Mouse (Mus musculus) forebrain, embryonic 16.5 days (tissue): ENCODE measurements at regions not wholly inside any gene's neighbourhood (a gene's known extent, or its start where the extent isn't known, plus 50 kb on each side); places are given as distances from the start of the nearest gene placed in this dataset.
A peak's percentile ranks its signal among the peaks of the same experiment; 100 is the strongest.

Source experiments
- ATAC-seq: fragments of 200-750 bp; cut with Nextera tagmentation; 2 replicates; pipeline ENCODE4 v1.8.0; 2017; ENCODE audit warnings: mild to moderate bottlenecking, moderate library complexity
- H3K27ac ChIP-seq: fragments of 300-500 bp; sonication (generic); 2 replicates; pipeline ENCODE4 v1.5.1; 2014; ENCODE audit warnings: low read length, control low read depth
- H3K27me3 ChIP-seq: fragments of 300-500 bp; sonication (generic); replicated peaks from 2 replicates; pipeline ENCODE4 v1.6.1; 2014; ENCODE audit warnings: low read length; ENCODE audit not compliant: control insufficient read depth, insufficient read depth
- H3K36me3 ChIP-seq: fragments of 300-500 bp; sonication (generic); 2 replicates; pipeline ENCODE4 v1.6.1; 2014; ENCODE audit not compliant: control insufficient read depth, insufficient read depth
- H3K4me1 ChIP-seq: fragments of 300-500 bp; sonication (generic); replicated peaks from 2 replicates; pipeline ENCODE4 v1.6.1; 2014; ENCODE audit warnings: low read length; ENCODE audit not compliant: control insufficient read depth, insufficient read depth
- H3K4me2 ChIP-seq: fragments of 300-500 bp; sonication (generic); 2 replicates; pipeline ENCODE4 v1.6.1; 2014; ENCODE audit warnings: mild to moderate bottlenecking, low read length, control low read depth
- H3K4me3 ChIP-seq: fragments of 300-500 bp; sonication (generic); replicated peaks from 2 replicates; pipeline ENCODE4 v1.5.1; 2014; ENCODE audit warnings: mild to moderate bottlenecking, low read length, control low read depth
- H3K9ac ChIP-seq: fragments of 300-500 bp; sonication (generic); replicated peaks from 2 replicates; pipeline ENCODE4 v1.6.1; 2014; ENCODE audit warnings: low read depth, low read length, control low read depth
- H3K9me3 ChIP-seq: fragments of 300-500 bp; sonication (generic); 2 replicates; pipeline ENCODE4 v1.6.1; 2016; ENCODE audit warnings: low read length; ENCODE audit not compliant: control insufficient read depth
- WGBS: fragments of 180-500 bp; shearing (Covaris S2); extraction: QIAGEN DNeasy Blood & Tissue Kit; methylation state at CpG from one replicate; pipeline ENCODE4 v1.1.7; 2014; 5-methylcytosine and 5-hydroxymethylcytosine counted together

GRCm38 (mm10) chr14:104326089-104326488 lies 141.7 kb downstream of the Pou4f1 start:
- no peak overlapping the region for H3K27ac ChIP-seq
- H3K36me3 ChIP-seq = no peaks in the 10 kb centered on the region
- H3K9me3 ChIP-seq = no peaks in the 10 kb centered on the region
- no peak overlapping the region for H3K4me2 ChIP-seq
- H3K4me3 ChIP-seq = no peak overlapping the region
- ATAC-seq = peak; percentile 49; the same call in 1 of the 2 replicates
- H3K27me3 ChIP-seq = no peaks in the 10 kb centered on the region
- H3K4me1 ChIP-seq = no peaks in the 10 kb centered on the region
- WGBS = 30% methylated on average over 10 of the region's 10 CpGs
- no peak overlapping the region for H3K9ac ChIP-seq

DNA sequence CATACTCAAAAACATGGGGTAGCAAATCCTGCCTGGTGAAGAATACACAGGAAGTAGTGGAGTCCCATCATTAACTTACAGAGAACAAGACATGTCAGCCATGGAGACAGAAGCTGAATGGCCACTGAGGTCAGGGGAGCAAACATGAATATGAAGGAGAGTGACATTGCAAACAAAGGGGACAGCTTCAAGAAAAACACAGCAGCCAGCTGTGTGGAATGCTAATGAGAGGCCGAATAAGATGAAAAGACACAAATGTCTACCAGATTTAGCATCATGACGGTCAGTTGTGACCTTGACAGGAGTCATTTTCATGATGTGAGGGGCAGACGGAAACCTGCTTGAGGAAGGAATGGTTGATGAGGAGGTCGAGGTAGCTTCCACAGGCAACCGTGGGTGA lies 167.7 kb downstream of the Pou4f1 start:
- Histone ChIP-seq H3K36me3 (no peaks in the 10 kb centered on the region), H3K4me3 (no peak overlapping the region), H3K9ac (no peak overlapping the region), H3K4me1 (peaks cover 14% of the 10 kb centered on the region), H3K9me3 (peaks cover 2% of the 10 kb centered on the region; the same call in 1 of the 2 replicates), H3K4me2 (no peak overlapping the region), H3K27me3 (peaks cover 36% of the 10 kb centered on the region), H3K27ac (no peak overlapping the region)
- no peak for ATAC-seq
- WGBS = 66% methylated on average over 5 of the region's 5 CpGs

DNA sequence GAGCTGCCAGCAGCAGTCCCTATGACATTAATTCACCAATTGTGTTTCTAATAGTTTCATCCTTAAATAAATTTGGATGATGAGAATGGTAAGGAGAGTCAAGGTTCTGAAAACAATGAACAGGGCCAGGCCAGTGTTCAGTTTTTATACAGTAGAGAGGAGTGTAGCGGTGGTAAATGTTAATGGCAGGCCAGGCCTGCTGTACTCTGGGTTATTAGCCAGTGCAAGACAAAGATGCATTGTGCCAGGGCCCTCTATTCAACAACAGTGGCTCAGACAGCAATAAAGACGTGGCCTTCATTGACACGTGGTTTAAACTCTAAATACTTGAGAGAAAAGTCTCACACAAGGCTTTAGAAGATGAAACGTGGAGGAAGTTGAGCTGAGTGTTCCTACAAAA lies 169.5 kb downstream of the Pou4f1 start:
- Histone ChIP-seq H3K4me3 (no peak overlapping the region), H3K36me3 (no peaks in the 10 kb centered on the region), H3K9me3 (peaks cover 2% of the 10 kb centered on the region; the same call in 1 of the 2 replicates), H3K4me2 (no peak overlapping the region), H3K4me1 (peaks cover 14% of the 10 kb centered on the region), H3K27ac (no peak overlapping the region), H3K9ac (no peak overlapping the region), H3K27me3 (peaks cover 43% of the 10 kb centered on the region)
- WGBS = 5% methylated on average over 4 of the region's 4 CpGs
- peak; percentile 78 for ATAC-seq

GRCm38 (mm10) chr14:104297316-104298311 lies 170.2 kb downstream of the Pou4f1 start:
- 4% methylated on average over 15 of the region's 15 CpGs for WGBS
- peak overlapping the region; percentile 20; the same call in 1 of the 2 replicates for H3K4me2 ChIP-seq

GRCm38 (mm10) chr14:104293814-104294213 lies 174.0 kb downstream of the Pou4f1 start:
- WGBS = 15% methylated on average over 4 of the region's 4 CpGs

More at GRCm38 (mm10) chr14:104297316-104298311, 170.2 kb downstream of the Pou4f1 start:
- ATAC-seq = peak; percentile 97
- H3K9ac ChIP-seq = no peak overlapping the region
- H3K4me3 ChIP-seq = no peak overlapping the region
- H3K4me1 ChIP-seq = peaks cover 14% of the 10 kb centered on the region
- peaks cover 2% of the 10 kb centered on the region; the same call in 1 of the 2 replicates for H3K9me3 ChIP-seq
- H3K27me3 ChIP-seq = peaks cover 48% of the 10 kb centered on the region
- no peaks in the 10 kb centered on the region for H3K36me3 ChIP-seq
- no peak overlapping the region for H3K27ac ChIP-seq

GRCm38 (mm10) chr14:104293147-104293546 lies 174.7 kb downstream of the Pou4f1 start:
- no peaks in the 10 kb centered on the region for H3K9me3 ChIP-seq
- peaks cover 9% of the 10 kb centered on the region for H3K4me1 ChIP-seq
- no peaks in the 10 kb centered on the region for H3K36me3 ChIP-seq
- no peak overlapping the region for H3K4me3 ChIP-seq
- no peak for ATAC-seq
- H3K4me2 ChIP-seq = no peak overlapping the region
- peaks cover 42% of the 10 kb centered on the region for H3K27me3 ChIP-seq
- WGBS = 100% methylated on average over 2 of the region's 2 CpGs
- H3K27ac ChIP-seq = no peak overlapping the region
- H3K9ac ChIP-seq = no peak overlapping the region

More at GRCm38 (mm10) chr14:104293814-104294213, 174.0 kb downstream of the Pou4f1 start:
- Histone ChIP-seq H3K4me3 (no peak overlapping the region), H3K4me2 (no peak overlapping the region), H3K9me3 (no peaks in the 10 kb centered on the region), H3K36me3 (no peaks in the 10 kb centered on the region), H3K27ac (no peak overlapping the region), H3K27me3 (peaks cover 44% of the 10 kb centered on the region), H3K9ac (no peak overlapping the region), H3K4me1 (peaks cover 14% of the 10 kb centered on the region)
- ATAC-seq = no peak

GRCm38 (mm10) chr14:104280353-104280752 lies 187.4 kb downstream of the Pou4f1 start:
- WGBS = 72% methylated on average over 6 of the region's 6 CpGs
- Histone ChIP-seq H3K27ac (no peak overlapping the region), H3K27me3 (peaks cover 4% of the 10 kb centered on the region; the same call in 1 of the 2 replicates), H3K9me3 (no peaks in the 10 kb centered on the region), H3K4me2 (no peak overlapping the region), H3K9ac (no peak overlapping the region), H3K4me3 (no peak overlapping the region), H3K4me1 (no peaks in the 10 kb centered on the region), H3K36me3 (no peaks in the 10 kb centered on the region)
- ATAC-seq = 0 out of 2 replicates have a peak, but pooled peaks have one; percentile 12

- H3K9me3 ChIP-seq = no peaks in the 10 kb centered on the region
- 0 out of 2 replicates have a peak, but pooled peaks have one; percentile 40 for ATAC-seq
- peaks cover 4% of the 10 kb centered on the region; the same call in 1 of the 2 replicates for H3K27me3 ChIP-seq
- H3K4me3 ChIP-seq = no peak overlapping the region
- WGBS = 56% methylated on average over 5 of the region's 5 CpGs
- H3K27ac ChIP-seq = no peak overlapping the region
- no peaks in the 10 kb centered on the region for H3K4me1 ChIP-seq
- H3K36me3 ChIP-seq = no peaks in the 10 kb centered on the region
- no peak overlapping the region for H3K9ac ChIP-seq
- no peak overlapping the region for H3K4me2 ChIP-seq
These were observed 187.9 kb downstream of the Pou4f1 start for GRCm38 (mm10) chr14:104279890-104280289.

GRCm38 (mm10) chr14:104274752-104275151 lies 193.0 kb downstream of the Pou4f1 start:
- Histone ChIP-seq H3K4me2 (no peak overlapping the region), H3K36me3 (no peaks in the 10 kb centered on the region), H3K27me3 (no peaks in the 10 kb centered on the region), H3K9me3 (no peaks in the 10 kb centered on the region), H3K4me1 (no peaks in the 10 kb centered on the region), H3K4me3 (no peak overlapping the region), H3K27ac (no peak overlapping the region), H3K9ac (no peak overlapping the region)
- WGBS = 84% methylated on average over 4 of the region's 4 CpGs
- no peak for ATAC-seq
